Mouse (Mus musculus): ENCODE results near the gene Xdh.

DNA sequence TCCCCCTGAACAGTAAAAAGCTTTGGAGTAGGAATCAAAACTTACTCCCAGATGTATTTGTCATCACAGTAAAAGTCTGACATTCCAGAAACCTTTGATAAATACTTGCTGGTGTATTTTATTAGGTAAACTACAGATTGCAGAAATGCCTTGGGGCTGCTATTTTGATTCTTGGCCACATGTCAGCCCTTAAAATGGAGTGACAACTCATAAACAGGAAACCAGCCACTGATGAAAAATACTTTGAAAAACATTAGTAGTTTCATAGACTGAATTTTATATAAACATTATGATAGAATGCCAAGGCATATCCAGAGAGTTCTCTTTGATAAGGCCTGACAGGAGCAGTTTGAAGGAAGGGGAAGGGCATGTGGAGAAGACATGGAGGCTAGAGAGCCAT is 26.1 kb upstream of the Xdh start:
- TF ChIP-seq CTCF (IDR thresholded peaks at IDR 0.05; ENCODE audit: low read depth) (no peak), EP300 (IDR thresholded peaks at IDR 0.05; ENCODE audit: low read depth) (no peak)

All from heart, postnatal 0 days (tissue).